Mouse (Mus musculus): ENCODE measurements at regions not wholly inside any gene's neighbourhood (a gene's known extent, or its start where the extent isn't known, plus 50 kb on each side); places are given as distances from the start of the nearest gene placed in this dataset.
A peak's percentile ranks its signal among the peaks of the same experiment; 100 is the strongest.

GRCm38 (mm10) chr10:39239498-39240177, 76.0 kb upstream of the Ccn6 start:
- peak; percentile 81 for TF ChIP-seq CTCF (IDR thresholded peaks at IDR 0.05; ENCODE audit: extremely low read depth, insufficient read length, insufficient replicate concordance, low read depth, low read length)
- no peak for TF ChIP-seq POLR2A (IDR thresholded peaks at IDR 0.05; ENCODE audit: low read depth, low read length)

All from small intestine, adult 2 months (tissue).